Comparison of ENCODE assay signal across 15 mouse cellular contexts in genomic region chr4:80744975-80745734, GRCm38 (mm10).
DNase-seq lines count a peak whose midpoint lies in the region; ATAC-seq lines count a peak whose summit lies in the region.
"Had no signal": no experiment of that assay in that cellular context is flagged by ENCODE, and none has a peak within 500 bp of the region (broad histone marks: within the 10 kb centered on the region; RNA-seq: fewer than 3 reads in every experiment).

No protein-coding gene starts in this region.

- peak; percentile 7 for DNase-seq in embryonic facial prominence, embryonic 14.5 days (ENCODE audit: low spot score)
- DNase-seq in embryonic facial prominence, embryonic 10.5 days (ENCODE audit: low spot score): no peak
- no peak for DNase-seq in limb, embryonic 10.5 days (ENCODE audit: low spot score)
- no peak for DNase-seq in adipocyte (ENCODE audit: low spot score)
- DNase-seq in lung, postnatal 36 days: no peak
- DNase-seq: B cell, adult 2 months; thymus, postnatal 25 days had no signal

- H3K4me1 ChIP-seq in embryonic facial prominence, embryonic 14.5 days (ENCODE audit: control insufficient read depth, insufficient read depth, low read length): no peaks in the 10 kb centered on the region
- H3K4me1 ChIP-seq in embryonic facial prominence, embryonic 10.5 days: 0 out of 2 replicates have a peak, but pooled peaks cover 3% of the 10 kb centered on the region
- H3K4me1 ChIP-seq in limb, embryonic 13.5 days: 0 out of 2 replicates have a peak, but pooled peaks cover 6% of the 10 kb centered on the region
- H3K4me1 ChIP-seq in limb, embryonic 10.5 days: peaks cover 4% of the 10 kb centered on the region; the same call in 1 of the 2 replicates
- peaks cover 7% of the 10 kb centered on the region; the same call in 1 of the 2 replicates for H3K4me1 ChIP-seq in forebrain, embryonic 13.5 days
- no peaks in the 10 kb centered on the region for H3K4me1 ChIP-seq in midbrain, embryonic 16.5 days (ENCODE audit: control insufficient read depth, insufficient read depth, low read length)
- H3K4me1 ChIP-seq: limb, embryonic 15.5 days had no signal

- no peaks in the 10 kb centered on the region for H3K27me3 ChIP-seq in embryonic facial prominence, embryonic 14.5 days (replicated peaks; ENCODE audit: control insufficient read depth, insufficient read depth, low read length)
- H3K27me3 ChIP-seq in embryonic facial prominence, embryonic 10.5 days (replicated peaks; ENCODE audit: low read depth, poor library complexity, severe bottlenecking): no peaks in the 10 kb centered on the region
- no peaks in the 10 kb centered on the region for H3K27me3 ChIP-seq in limb, embryonic 13.5 days
- no peaks in the 10 kb centered on the region for H3K27me3 ChIP-seq in limb, embryonic 10.5 days (ENCODE audit: low read depth, poor library complexity, severe bottlenecking)
- H3K27me3 ChIP-seq in forebrain, embryonic 13.5 days: no peaks in the 10 kb centered on the region
- no peaks in the 10 kb centered on the region for H3K27me3 ChIP-seq in midbrain, embryonic 16.5 days (ENCODE audit: control insufficient read depth, insufficient read depth, low read depth, low read length)
- H3K27me3 ChIP-seq: limb, embryonic 15.5 days had no signal

- no peak overlapping the region for H3K9ac ChIP-seq in embryonic facial prominence, embryonic 14.5 days (ENCODE audit: low read depth, low read length)
- H3K9ac ChIP-seq in limb, embryonic 13.5 days: no peak overlapping the region
- no peak overlapping the region for H3K9ac ChIP-seq in forebrain, embryonic 13.5 days
- no peak overlapping the region for H3K9ac ChIP-seq in midbrain, embryonic 16.5 days (ENCODE audit: low read depth, low read length)
- H3K9ac ChIP-seq: limb, embryonic 15.5 days had no signal

- H3K4me3 ChIP-seq in embryonic facial prominence, embryonic 14.5 days (ENCODE audit: low read depth, low read length): no peak overlapping the region
- H3K4me3 ChIP-seq in embryonic facial prominence, embryonic 10.5 days: no peak overlapping the region
- H3K4me3 ChIP-seq in limb, embryonic 13.5 days: no peak overlapping the region
- no peak overlapping the region for H3K4me3 ChIP-seq in limb, embryonic 10.5 days
- no peak overlapping the region for H3K4me3 ChIP-seq in forebrain, embryonic 13.5 days
- no peak overlapping the region for H3K4me3 ChIP-seq in midbrain, embryonic 16.5 days (ENCODE audit: low read depth, low read length)
- H3K4me3 ChIP-seq: limb, embryonic 15.5 days; myocyte had no signal

- no peak overlapping the region for H3K27ac ChIP-seq in embryonic facial prominence, embryonic 14.5 days (replicated peaks; ENCODE audit: low read depth, low read length)
- H3K27ac ChIP-seq in embryonic facial prominence, embryonic 10.5 days (replicated peaks): no peak overlapping the region
- H3K27ac ChIP-seq in limb, embryonic 13.5 days: no peak overlapping the region
- H3K27ac ChIP-seq in limb, embryonic 10.5 days: no peak overlapping the region
- peak overlapping the region; percentile 16; the same call in 1 of the 2 replicates for H3K27ac ChIP-seq in forebrain, embryonic 13.5 days
- no peak overlapping the region for H3K27ac ChIP-seq in midbrain, embryonic 16.5 days (ENCODE audit: low read length)
- H3K27ac ChIP-seq: limb, embryonic 15.5 days had no signal

- no peaks in the 10 kb centered on the region for H3K36me3 ChIP-seq in embryonic facial prominence, embryonic 14.5 days (ENCODE audit: control insufficient read depth, insufficient read depth, low read length)
- H3K36me3 ChIP-seq in embryonic facial prominence, embryonic 10.5 days (replicated peaks): no peaks in the 10 kb centered on the region
- H3K36me3 ChIP-seq in limb, embryonic 13.5 days: no peaks in the 10 kb centered on the region
- no peaks in the 10 kb centered on the region for H3K36me3 ChIP-seq in limb, embryonic 10.5 days
- no peaks in the 10 kb centered on the region for H3K36me3 ChIP-seq in forebrain, embryonic 13.5 days (ENCODE audit: poor library complexity, severe bottlenecking)
- H3K36me3 ChIP-seq in midbrain, embryonic 16.5 days (ENCODE audit: control insufficient read depth, insufficient read depth, low read length): no peaks in the 10 kb centered on the region
- H3K36me3 ChIP-seq: G1E; limb, embryonic 15.5 days had no signal

- no peak for ATAC-seq in embryonic facial prominence, embryonic 14.5 days (ENCODE audit: low read depth)
- 0 out of 2 replicates have a peak, but pooled peaks have one; percentile 40 for ATAC-seq in limb, embryonic 13.5 days (ENCODE audit: low FRiP score, low read depth)
- peak; percentile 87 for ATAC-seq in forebrain, embryonic 13.5 days
- peak; percentile 70; the same call in 1 of the 2 replicates for ATAC-seq in midbrain, embryonic 16.5 days
- ATAC-seq: intestine, embryonic 16.5 days; lung, postnatal 0 days had no signal

- H3K4me2 ChIP-seq in embryonic facial prominence, embryonic 14.5 days (ENCODE audit: low read depth, low read length): no peak overlapping the region
- no peak overlapping the region for H3K4me2 ChIP-seq in limb, embryonic 13.5 days (replicated peaks)
- H3K4me2 ChIP-seq in forebrain, embryonic 13.5 days: no peak overlapping the region
- no peak overlapping the region for H3K4me2 ChIP-seq in midbrain, embryonic 16.5 days (ENCODE audit: low read length)
- H3K4me2 ChIP-seq: limb, embryonic 15.5 days had no signal

- WGBS in embryonic facial prominence, embryonic 14.5 days: 23% methylated on average over 1 of the region's 1 CpGs
- 34% methylated on average over 1 of the region's 1 CpGs for WGBS in embryonic facial prominence, embryonic 10.5 days
- WGBS in limb, embryonic 13.5 days: 13% methylated on average over 1 of the region's 1 CpGs
- 13% methylated on average over 1 of the region's 1 CpGs for WGBS in limb, embryonic 10.5 days
- WGBS in forebrain, embryonic 13.5 days: 0% methylated on average over 1 of the region's 1 CpGs
- WGBS in midbrain, embryonic 16.5 days: 11% methylated on average over 1 of the region's 1 CpGs

- H3K9me3 ChIP-seq in embryonic facial prominence, embryonic 14.5 days (ENCODE audit: control insufficient read depth, low read length): no peaks in the 10 kb centered on the region
- H3K9me3 ChIP-seq in embryonic facial prominence, embryonic 10.5 days: no peaks in the 10 kb centered on the region
- H3K9me3 ChIP-seq in limb, embryonic 13.5 days: no peaks in the 10 kb centered on the region
- no peaks in the 10 kb centered on the region for H3K9me3 ChIP-seq in limb, embryonic 10.5 days (replicated peaks)
- H3K9me3 ChIP-seq in forebrain, embryonic 13.5 days (replicated peaks): no peaks in the 10 kb centered on the region
- H3K9me3 ChIP-seq in midbrain, embryonic 16.5 days (replicated peaks; ENCODE audit: control insufficient read depth, low read length, poor library complexity, severe bottlenecking): no peaks in the 10 kb centered on the region
- H3K9me3 ChIP-seq: G1E; limb, embryonic 15.5 days had no signal
